Mouse (Mus musculus): ENCODE results near the gene Fam216a. TPM values are rescaled to one million over a fixed set of nuclear protein-coding genes. Genes with fewer than 3 reads are reported as not detected.
"Not testable (repeated sequence)": the region's sequence is repeated elsewhere in the genome, so short reads cannot be mapped to it uniquely, and the experiment has no call there.

Fam216a gene
- polyA plus RNA-seq, 1 experiment: 57.2 TPM

GRCm38 (mm10) chr5:122327283-122327682 lies 44.9 kb downstream of the Fam216a start:
- no peak for TF ChIP-seq CTCF (IDR thresholded peaks at IDR 0.05; ENCODE audit: borderline replicate concordance, insufficient read depth, low read length)
- TF ChIP-seq POLR2A (IDR thresholded peaks at IDR 0.05; ENCODE audit: low read depth, low read length): no peak
- Histone ChIP-seq H3K27ac (ENCODE audit: insufficient read depth, low read length) (no peak overlapping the region), H3K4me3 (ENCODE audit: insufficient read depth, low read length) (no peak overlapping the region), H3K4me1 (ENCODE audit: control insufficient read depth, insufficient read depth, low read length) (peaks cover 13% of the 10 kb centered on the region; the same call in 1 of the 2 replicates)

- H3K4me3 ChIP-seq (ENCODE audit: insufficient read depth, low read length): no peak overlapping the region
- peaks cover 13% of the 10 kb centered on the region; the same call in 1 of the 2 replicates for H3K4me1 ChIP-seq (ENCODE audit: control insufficient read depth, insufficient read depth, low read length)
- H3K27ac ChIP-seq (ENCODE audit: insufficient read depth, low read length): peak overlapping the region; percentile 59
- TF ChIP-seq POLR2A (IDR thresholded peaks at IDR 0.05; ENCODE audit: low read depth, low read length) (no peak), CTCF (IDR thresholded peaks at IDR 0.05; ENCODE audit: borderline replicate concordance, insufficient read depth, low read length) (no peak)
Observed at GRCm38 (mm10) chr5:122325477-122325876, 46.7 kb downstream of the Fam216a start.

- H3K27ac ChIP-seq (ENCODE audit: insufficient read depth, low read length): peak overlapping the region; percentile 73
- H3K4me3 ChIP-seq (ENCODE audit: insufficient read depth, low read length): no peak overlapping the region
- TF ChIP-seq POLR2A (IDR thresholded peaks at IDR 0.05; ENCODE audit: low read depth, low read length) (no peak), CTCF (IDR thresholded peaks at IDR 0.05; ENCODE audit: borderline replicate concordance, insufficient read depth, low read length) (peak; percentile 38; the same call in 1 of the 2 replicates)
- peaks cover 15% of the 10 kb centered on the region; the same call in 1 of the 2 replicates for H3K4me1 ChIP-seq (ENCODE audit: control insufficient read depth, insufficient read depth, low read length)
Observed at GRCm38 (mm10) chr5:122324608-122325431, 47.3 kb downstream of the Fam216a start.

- H3K4me1 ChIP-seq (ENCODE audit: control insufficient read depth, insufficient read depth, low read length): peaks cover 18% of the 10 kb centered on the region
- H3K4me3 ChIP-seq (ENCODE audit: insufficient read depth, low read length): no peak overlapping the region
- H3K27ac ChIP-seq (ENCODE audit: insufficient read depth, low read length): no peak overlapping the region
- TF ChIP-seq POLR2A (IDR thresholded peaks at IDR 0.05; ENCODE audit: low read depth, low read length) (no peak), CTCF (IDR thresholded peaks at IDR 0.05; ENCODE audit: borderline replicate concordance, insufficient read depth, low read length) (no peak)
Observed at GRCm38 (mm10) chr5:122323523-122323922, 48.6 kb downstream of the Fam216a start.

GRCm38 (mm10) chr5:122320205-122320781 lies 51.9 kb downstream of the Fam216a start:
- Histone ChIP-seq H3K4me3 (ENCODE audit: insufficient read depth, low read length) (no peak overlapping the region), H3K4me1 (ENCODE audit: control insufficient read depth, insufficient read depth, low read length) (peaks cover 12% of the 10 kb centered on the region), H3K27ac (ENCODE audit: insufficient read depth, low read length) (peak overlapping the region; percentile 49)
- TF ChIP-seq POLR2A (IDR thresholded peaks at IDR 0.05; ENCODE audit: low read depth, low read length) (no peak), CTCF (IDR thresholded peaks at IDR 0.05; ENCODE audit: borderline replicate concordance, insufficient read depth, low read length) (no peak)

GRCm38 (mm10) chr5:122319474-122320204 lies 52.5 kb downstream of the Fam216a start:
- Histone ChIP-seq H3K4me1 (ENCODE audit: control insufficient read depth, insufficient read depth, low read length) (peaks cover 8% of the 10 kb centered on the region), H3K4me3 (ENCODE audit: insufficient read depth, low read length) (no peak overlapping the region), H3K27ac (ENCODE audit: insufficient read depth, low read length) (peak overlapping the region; percentile 49)
- TF ChIP-seq CTCF (IDR thresholded peaks at IDR 0.05; ENCODE audit: borderline replicate concordance, insufficient read depth, low read length) (no peak), POLR2A (IDR thresholded peaks at IDR 0.05; ENCODE audit: low read depth, low read length) (no peak)

GRCm38 (mm10) chr5:122318976-122319375 lies 53.2 kb downstream of the Fam216a start:
- H3K4me3 ChIP-seq (ENCODE audit: insufficient read depth, low read length); H3K4me1 ChIP-seq (ENCODE audit: control insufficient read depth, insufficient read depth, low read length): not testable (repeated sequence)
- H3K27ac ChIP-seq (ENCODE audit: insufficient read depth, low read length): peak overlapping the region; percentile 49; the same call in 1 of the 2 replicates

GRCm38 (mm10) chr5:122318100-122318499 lies 54.1 kb downstream of the Fam216a start:
- peak; percentile 26; the same call in 1 of the 2 replicates for TF ChIP-seq CTCF (IDR thresholded peaks at IDR 0.05; ENCODE audit: borderline replicate concordance, insufficient read depth, low read length)
- no peak for TF ChIP-seq POLR2A (IDR thresholded peaks at IDR 0.05; ENCODE audit: low read depth, low read length)
- Histone ChIP-seq H3K4me3 (ENCODE audit: insufficient read depth, low read length) (no peak overlapping the region), H3K4me1 (ENCODE audit: control insufficient read depth, insufficient read depth, low read length) (peaks cover 6% of the 10 kb centered on the region; the same call in 1 of the 2 replicates), H3K27ac (ENCODE audit: insufficient read depth, low read length) (no peak overlapping the region)

- TF ChIP-seq CTCF (IDR thresholded peaks at IDR 0.05; ENCODE audit: borderline replicate concordance, insufficient read depth, low read length) (no peak), POLR2A (IDR thresholded peaks at IDR 0.05; ENCODE audit: low read depth, low read length) (no peak)
- no peak overlapping the region for H3K27ac ChIP-seq (ENCODE audit: insufficient read depth, low read length)
- H3K4me3 ChIP-seq (ENCODE audit: insufficient read depth, low read length): no peak overlapping the region
- H3K4me1 ChIP-seq (ENCODE audit: control insufficient read depth, insufficient read depth, low read length): peaks cover 6% of the 10 kb centered on the region; the same call in 1 of the 2 replicates
Observed at GRCm38 (mm10) chr5:122317329-122318045, 54.7 kb downstream of the Fam216a start.
